Mouse (Mus musculus) heart, postnatal 25 days (tissue): ENCODE measurements around the gene Celf1. TPM values are rescaled to one million over a fixed set of nuclear protein-coding genes. Genes with fewer than 3 reads are reported as not detected.
"Not testable (repeated sequence)": the region's sequence is repeated elsewhere in the genome, so short reads cannot be mapped to it uniquely, and the experiment has no call there.

Experiments used
- DNase-seq: peaks from one replicate; pipeline ENCODE4 v3.0.0; 2022; ENCODE audit warnings: low spot score
- intact Hi-C: fragments of 180-260 bp; cut with DNase I; formaldehyde crosslinking; loops from one replicate; pipeline ENCODE4 v1.15.1; 2025
- total RNA-seq, 2 experiments: library from RNA; stranded (reverse); gene quantifications; 2 replicates each; pipeline ENCODE4 v1.2.3; 2021

Celf1 gene
- total RNA-seq, 2 experiments from 2014 or later: 80.9 to 84.4 TPM

DNA sequence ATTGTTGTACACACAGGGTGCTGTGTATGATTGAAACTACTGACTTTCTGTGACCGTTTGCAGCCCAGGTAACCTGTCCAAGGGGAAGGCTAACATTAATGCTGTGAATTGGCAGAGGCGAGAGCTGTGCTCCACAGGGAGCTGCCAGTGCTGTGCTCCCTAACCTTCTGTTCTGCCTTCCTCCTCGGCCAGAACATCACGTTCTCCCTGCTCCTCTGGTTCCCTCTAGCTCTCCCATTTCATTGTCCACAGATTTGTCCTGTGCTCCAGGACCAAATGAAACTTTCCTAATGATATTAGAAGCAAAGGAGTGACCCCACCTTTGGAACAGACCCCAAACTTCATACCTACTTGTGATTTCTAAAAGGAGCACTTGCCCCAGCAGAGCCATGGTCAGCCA, 75.2 kb downstream of the Celf1 start:
- intact Hi-C loops: loop anchor here (5.0 kb wide), 1 partner anchor 42 kb away; no protein-coding TSS in a partner anchor
- DNase-seq: no peak

DNA sequence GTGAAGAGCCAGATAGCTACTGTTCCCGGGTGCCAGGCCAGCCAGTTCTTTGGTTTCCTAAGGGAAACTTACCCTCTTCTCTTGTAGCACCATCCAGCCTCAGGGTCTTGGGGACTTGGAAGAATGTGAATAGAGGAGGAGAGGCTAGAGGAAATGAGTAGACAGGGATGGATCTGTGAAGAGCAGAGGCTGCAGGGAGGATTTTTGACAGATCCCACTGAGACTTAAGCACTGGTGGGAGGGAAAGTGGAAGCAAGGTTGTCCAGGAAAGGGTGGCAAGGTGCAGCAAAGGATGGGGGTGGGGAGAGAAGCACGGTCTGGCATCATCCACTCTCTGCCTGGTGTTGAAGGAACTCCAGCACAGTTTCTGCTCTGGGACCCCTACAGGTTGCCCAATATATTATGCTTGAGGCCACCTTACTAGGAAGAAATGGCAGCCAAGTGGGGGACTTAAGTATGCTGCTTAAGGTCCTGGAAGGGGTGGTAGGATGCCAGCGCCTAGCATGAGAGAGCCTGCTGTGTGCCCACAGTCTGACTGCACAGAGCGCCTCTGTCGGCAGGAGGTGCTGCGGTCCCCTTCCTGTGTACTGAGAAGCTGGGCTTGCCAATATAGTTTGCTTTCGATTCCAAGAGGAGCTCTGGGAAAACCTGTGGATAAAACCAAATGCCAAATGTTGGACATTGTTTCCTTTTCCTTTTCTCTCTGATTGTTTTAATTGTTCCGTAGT, 78.0 kb downstream of the Celf1 start:
- intact Hi-C loops: loop anchor here (5.0 kb wide), 1 partner anchor 39 kb away; no protein-coding TSS in a partner anchor
- no peak for DNase-seq

DNA sequence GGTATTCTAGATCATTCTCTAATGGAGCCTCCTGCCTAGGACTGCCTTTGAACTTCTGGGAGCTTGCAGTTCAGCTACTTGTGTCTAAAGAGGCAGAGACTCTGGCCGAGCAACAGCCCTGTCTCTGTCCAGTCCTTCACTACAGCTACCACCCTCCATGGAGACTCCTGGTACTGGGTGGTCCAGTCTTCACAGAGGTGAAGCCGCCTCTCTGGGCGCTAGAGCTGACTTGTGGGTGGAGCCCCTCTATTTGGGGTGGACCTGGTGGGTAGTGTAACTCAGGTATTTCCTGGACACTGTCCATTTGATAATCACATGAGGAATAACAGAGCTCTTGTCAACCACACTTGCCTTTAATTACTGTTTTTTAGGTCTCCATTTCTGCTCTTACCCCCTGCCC, 79.7 kb downstream of the Celf1 start:
- DNase-seq: no peak
- intact Hi-C loops: loop anchor here (5.0 kb wide), 1 partner anchor 37 kb away; no protein-coding TSS in a partner anchor

DNA sequence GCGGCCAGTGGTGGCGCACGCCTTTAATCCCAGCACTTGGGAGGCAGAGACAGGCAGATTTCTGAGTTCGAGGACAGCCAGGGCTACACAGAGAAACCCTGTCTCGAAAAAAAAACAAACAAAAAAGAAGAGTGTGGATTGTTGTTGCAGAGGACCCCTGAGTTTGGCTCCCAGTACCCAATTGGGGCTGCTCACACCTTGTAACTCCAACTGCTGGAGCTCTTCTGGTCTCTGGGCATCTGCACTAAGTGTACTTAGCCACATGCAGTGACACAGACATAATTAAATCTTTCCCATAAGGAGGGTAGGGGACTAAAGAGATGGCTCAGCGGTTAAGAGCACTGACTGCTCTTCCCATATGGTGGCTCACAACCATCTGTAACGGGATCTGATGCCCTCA, 82.1 kb downstream of the Celf1 start:
- DNase-seq, intact Hi-C loops: not testable (repeated sequence)

DNA sequence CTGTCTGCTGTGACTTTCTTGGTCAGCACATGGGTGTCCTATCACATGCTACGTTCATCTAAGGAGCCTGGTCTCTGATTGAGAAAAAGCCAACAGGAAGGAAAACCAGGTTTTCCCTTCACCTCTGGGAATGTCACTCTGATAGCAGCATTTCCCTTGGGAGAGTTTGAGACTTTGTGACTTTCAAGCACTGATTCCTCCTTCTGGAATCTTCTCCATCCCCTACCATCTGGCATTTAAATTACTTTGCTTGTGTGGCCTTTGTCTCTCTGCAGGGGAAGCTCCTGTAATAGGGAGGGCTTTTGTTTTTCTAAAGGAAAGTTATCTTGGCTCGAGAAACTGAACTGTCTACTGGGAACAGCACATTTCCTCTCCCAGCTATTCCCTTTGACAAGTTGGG, 82.9 kb downstream of the Celf1 start:
- intact Hi-C loops: no loop called here
- no peak for DNase-seq

DNA sequence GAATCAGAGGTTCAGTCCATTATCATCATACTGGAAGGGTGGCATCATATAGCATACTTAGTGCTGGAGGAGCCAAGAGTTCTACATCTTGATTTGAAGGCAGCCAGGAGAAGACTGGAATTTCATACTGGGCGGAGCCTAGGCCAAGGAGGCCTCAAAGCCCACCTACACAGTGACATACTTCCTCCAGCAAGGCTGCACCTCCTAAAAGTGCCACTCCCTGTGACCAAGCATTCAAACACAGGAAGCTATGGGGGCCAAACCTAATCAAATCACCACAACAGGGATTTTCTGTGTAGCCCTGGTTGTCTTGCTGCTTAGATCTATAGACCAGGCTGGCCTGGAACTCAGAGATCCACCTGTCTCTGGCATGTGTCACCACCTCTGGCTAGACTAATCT, 83.8 kb downstream of the Celf1 start:
- DNase-seq: no peak
- intact Hi-C loops: no loop called here

DNA sequence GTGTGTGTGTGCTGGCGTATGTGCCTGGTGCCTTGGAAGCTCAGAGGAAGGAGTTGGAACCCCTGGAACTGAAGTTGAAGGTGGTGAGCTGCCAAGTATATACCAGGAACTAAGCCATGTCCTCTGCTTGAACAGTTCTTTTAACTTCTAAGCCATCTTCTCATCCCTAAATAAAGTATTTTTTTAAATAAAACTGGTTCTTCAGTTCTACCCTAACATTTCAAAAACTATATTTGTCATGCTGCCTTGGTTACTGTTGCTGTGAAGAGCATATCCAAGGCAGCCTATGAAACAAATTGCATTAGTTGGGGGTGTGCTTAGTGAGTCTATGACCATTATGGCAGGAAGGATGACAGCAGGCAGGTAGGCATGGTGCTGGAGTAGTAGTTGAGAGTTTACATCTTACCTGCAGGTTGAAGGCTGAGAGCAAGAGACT, 84.9 kb downstream of the Celf1 start:
- intact Hi-C loops: no loop called here
- no peak for DNase-seq

DNA sequence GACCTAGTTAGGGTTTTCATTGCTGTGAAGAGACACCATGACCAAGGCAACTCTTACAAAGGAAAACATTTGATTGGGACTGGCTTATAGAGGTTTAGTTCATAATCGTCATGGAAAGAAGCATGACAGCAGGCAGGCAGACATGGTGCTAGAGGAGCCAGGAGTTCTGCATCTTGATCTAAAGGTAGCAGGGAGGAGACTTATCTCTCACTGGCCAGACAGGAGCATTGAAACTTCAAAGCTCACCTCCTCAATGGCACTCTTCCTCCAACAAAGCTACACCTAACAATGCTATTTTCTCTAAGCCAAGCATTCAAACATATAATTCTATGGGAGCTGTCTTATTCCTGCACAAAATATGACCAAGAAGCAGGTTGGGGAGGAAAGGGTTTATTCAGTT, 86.3 kb downstream of the Celf1 start:
- intact Hi-C loops: no loop called here
- DNase-seq: no peak

DNA sequence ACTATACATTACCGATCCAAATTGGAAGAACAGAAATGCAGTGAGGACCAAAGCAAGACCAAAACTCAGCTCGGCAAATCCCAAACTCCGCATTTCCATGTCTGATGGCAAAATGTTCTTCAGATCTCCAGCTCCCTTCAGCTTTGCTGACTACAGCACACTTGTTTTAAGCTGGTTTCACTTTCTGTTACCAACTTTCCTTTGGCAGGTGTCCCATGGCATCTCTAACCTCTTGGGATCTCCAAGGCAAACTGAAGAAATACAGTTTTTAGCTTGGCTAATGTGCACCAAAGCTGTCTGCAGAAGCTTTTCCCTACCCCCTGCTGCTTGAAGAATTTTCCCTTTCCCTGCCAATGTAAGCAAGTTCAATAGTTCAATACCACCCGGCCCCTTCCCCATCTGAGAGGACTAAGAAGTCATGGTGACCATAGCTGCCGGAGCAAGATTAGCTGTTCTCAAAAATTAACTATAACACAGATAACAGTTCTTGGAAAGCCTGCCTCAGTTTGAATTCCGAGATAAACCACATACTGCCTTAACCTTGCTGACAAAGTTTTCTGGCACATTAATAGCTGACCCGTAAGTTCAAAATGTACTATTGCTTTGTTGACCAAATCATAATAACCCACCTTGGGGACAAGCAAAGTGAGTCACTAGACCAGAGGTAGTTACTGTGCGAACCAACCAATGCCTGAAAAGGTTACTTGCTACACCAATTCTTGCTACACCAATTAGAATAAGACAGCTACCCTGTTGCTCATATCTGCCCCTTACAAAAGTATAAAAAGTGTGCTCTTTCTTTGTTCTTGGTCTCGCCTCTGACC, 87.4 kb downstream of the Celf1 start:
- no peak for DNase-seq
- intact Hi-C loops: no loop called here

DNA sequence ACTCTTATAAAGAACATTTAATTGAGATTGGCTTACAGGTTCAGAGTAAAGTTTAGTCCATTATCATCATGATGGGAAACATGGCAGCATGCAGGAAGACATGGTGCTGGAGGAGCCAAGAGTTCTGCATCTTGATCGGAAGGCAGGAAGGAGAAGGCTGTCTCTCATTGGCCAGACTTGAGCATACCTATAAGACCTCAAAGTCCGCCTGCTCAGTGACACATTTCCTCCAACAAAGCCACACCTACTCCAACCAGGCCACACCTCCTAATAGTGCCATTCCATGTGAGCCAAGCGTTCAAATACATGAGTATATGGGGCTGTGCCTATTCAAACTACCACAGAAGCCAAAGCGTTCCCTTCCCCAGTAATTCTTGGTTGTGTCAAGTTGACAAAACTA, 91.0 kb downstream of the Celf1 start:
- DNase-seq: no peak
- intact Hi-C loops: loop anchor here (5.0 kb wide), 1 partner anchor 71 kb away; no protein-coding TSS in a partner anchor

DNA sequence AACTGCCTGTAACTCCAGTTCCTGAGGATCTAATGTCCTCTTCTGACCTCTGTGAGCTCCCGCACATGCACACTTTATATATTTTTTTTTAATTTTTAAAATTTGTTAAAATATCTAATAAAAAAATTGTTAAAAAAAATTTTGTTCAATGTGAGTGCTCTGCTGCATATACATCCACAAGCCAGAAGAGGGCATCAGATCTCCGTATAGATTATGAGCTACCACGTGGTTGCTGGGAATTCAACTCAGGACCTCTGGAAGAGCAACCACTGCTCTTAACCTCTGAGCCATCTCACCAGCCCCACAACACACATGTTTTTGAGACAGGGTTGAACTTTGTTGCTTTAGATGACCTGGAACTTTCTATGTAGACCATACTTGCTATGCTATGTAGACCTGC, 92.8 kb downstream of the Celf1 start:
- DNase-seq: no peak
- intact Hi-C loops: loop anchor here (5.0 kb wide), 1 partner anchor 69 kb away; no protein-coding TSS in a partner anchor

DNA sequence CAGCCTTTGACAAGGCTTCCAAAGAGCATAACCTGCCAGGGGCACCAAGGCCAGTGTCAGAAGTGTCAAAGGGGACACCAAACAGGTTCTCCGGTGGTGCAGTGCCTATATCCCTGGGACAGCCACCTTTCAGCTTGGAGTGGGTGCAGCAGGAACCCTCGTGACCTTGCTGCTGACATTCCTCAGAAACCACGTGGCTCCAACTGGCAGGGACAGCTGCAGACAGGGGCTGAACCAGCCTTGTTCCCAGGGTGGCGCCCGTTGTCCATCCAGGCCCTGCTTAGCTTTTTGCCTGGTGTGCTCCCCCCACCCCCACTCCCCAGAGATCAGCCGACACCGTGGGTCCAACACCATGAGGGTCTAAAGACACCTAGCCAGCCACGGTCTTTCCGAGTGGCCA, 95.2 kb downstream of the Celf1 start, which contains the start of gene Rapsn:
Gene Rapsn, plus strand, starts transcription at position 236 of the 400 bp plus-strand sequence.
- intact Hi-C loops: no loop called here

DNA sequence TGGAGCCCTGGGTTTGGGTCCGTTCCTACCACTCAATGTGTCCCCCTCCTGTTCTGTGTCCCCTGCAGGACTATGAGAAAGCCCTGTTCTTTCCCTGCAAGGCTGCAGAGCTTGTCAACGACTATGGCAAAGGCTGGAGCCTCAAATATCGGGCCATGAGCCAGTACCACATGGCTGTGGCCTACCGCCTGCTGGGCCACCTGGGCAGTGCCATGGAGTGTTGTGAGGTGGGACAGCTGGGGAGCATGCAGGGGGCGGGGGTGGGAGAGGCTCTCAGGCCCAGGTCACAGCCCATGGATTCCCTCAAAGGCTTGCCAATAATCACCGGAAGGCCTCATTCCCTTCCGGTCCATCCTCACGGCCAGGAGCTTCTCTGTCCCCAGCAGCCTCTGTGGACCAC, 101.6 kb downstream of the Celf1 start:
- DNase-seq: no peak
- intact Hi-C loops: no loop called here

More for the DNA sequence above, 95.2 kb downstream of the Celf1 start, which contains the start of gene Rapsn:
- DNase-seq: peak; percentile 34

DNA sequence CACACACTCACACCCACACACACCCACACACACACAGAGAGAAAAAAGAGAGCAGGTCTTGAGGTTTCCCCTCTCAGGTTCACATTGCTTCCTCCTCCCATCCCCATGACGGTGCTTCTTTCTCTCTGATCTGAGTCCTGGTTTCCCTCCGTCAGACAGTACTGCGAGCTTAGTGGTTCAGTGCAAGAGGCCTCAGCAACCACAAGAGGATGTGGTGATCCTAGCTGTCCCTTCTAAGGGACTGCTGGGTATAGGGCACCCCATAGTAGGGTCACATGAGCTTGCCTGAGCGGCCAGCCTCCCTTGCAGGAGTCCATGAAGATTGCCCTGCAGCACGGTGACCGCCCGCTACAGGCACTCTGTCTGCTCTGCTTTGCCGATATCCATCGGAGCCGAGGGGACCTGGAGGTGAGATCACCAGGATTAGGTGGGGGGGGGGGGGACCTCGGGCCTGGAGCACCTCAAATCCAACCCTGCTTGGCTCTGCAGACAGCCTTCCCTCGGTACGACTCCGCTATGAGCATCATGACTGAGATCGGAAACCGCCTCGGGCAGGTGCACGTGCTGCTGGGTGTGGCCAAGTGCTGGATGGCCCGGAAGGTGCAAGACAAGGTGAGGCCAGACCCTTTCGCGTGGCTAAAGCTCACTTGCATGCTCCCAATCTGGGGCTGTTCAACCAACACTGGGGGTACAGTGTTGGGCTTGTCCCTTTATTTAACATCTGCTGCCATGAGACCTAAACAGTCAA, 102.6 kb downstream of the Celf1 start:
- no peak for DNase-seq
- intact Hi-C loops: no loop called here

DNA sequence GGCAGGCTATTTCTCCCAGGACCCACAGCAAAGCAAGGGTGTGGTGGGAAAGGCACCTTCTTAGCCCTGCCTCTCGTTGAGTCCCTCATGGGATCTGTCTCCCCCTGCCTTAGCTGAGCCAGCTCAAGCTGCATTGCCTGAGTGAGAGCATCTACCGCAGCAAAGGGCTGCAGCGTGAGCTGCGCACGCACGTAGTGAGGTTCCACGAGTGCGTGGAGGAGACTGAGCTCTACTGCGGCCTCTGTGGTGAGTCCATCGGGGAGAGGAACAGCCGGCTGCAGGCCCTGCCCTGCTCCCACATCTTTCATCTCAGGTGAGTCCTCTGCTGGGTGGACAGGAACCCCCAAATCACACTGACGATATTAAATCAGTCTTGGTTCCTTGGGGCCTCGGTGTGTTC, 104.5 kb downstream of the Celf1 start:
- intact Hi-C loops: no loop called here
- no peak for DNase-seq

DNA sequence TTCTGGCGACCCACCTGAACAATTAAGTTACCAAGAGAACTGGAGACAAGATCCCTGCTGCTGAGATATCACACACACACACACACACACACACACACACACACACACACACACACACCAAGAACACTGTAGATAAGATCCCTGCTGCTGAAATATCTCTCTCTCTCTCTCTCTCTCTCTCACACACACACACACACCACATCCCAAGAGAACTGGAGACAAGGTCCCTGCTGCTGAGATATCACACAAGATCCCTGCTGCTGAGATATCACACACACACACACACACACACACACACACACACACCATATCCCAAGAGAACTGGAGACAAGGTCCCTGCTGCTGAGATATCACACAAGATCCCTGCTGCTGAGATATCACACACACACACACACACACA, 105.6 kb downstream of the Celf1 start:
- DNase-seq, intact Hi-C loops: not testable (repeated sequence)

DNA sequence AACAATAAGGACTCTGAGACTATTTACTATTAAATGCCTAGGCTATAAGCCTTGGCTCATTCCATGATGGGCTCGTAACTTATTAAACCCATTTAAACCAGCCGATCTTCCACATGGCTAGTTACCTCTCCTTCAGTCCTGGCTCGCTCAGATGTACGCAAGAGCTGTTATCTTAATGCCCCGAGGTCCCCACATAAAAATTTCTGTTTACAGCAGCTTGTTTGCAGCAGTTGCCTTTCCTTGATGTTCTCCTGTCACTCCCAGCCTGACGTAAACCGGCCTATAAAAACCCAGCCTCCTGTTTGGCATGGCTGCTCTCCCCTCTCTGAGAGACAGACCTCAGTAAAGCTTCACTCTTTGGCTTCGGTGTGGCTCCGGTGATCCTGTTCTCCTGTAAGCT, 107.2 kb downstream of the Celf1 start:
- intact Hi-C loops: no loop called here
- no peak for DNase-seq

DNA sequence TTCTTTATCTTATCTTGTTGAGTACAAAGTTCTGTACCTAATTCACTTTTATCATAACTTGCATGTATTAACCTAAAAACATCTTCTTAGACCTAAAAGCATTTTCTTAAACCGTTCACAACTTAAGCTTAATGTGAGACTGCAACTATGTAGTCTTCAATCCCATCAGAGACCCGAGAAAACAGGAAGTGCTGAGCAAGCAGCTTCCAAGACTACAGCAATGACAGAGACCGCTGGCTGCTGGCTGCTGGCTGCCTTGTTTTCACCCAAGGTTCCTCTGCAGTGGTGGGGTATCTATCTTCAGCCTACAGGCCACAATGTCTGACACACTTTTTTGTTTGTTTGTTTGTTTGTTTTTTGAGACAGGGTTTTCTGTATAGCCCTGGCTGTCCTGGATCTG, 111.7 kb downstream of the Celf1 start:
- intact Hi-C loops: no loop called here
- no peak for DNase-seq

DNA sequence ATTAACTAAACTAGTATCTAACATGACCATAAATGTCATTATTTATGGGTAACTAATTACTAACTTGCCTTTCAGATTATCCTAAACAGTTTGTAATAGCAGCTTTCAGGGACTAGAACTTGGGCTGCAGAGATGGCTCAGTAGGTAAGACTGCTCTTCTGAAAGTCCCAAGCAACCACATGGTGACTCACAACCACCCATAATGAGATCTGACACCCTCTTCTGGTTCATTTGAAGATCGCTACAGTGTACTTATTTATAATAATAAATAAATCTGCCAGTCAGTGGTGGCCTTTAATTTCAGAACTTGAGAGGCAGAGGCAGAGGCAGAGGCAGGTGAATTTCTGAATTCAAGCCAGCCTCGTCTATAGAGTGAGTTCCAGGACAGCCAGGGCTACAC, 112.6 kb downstream of the Celf1 start:
- intact Hi-C loops: no loop called here
- no peak for DNase-seq

DNA sequence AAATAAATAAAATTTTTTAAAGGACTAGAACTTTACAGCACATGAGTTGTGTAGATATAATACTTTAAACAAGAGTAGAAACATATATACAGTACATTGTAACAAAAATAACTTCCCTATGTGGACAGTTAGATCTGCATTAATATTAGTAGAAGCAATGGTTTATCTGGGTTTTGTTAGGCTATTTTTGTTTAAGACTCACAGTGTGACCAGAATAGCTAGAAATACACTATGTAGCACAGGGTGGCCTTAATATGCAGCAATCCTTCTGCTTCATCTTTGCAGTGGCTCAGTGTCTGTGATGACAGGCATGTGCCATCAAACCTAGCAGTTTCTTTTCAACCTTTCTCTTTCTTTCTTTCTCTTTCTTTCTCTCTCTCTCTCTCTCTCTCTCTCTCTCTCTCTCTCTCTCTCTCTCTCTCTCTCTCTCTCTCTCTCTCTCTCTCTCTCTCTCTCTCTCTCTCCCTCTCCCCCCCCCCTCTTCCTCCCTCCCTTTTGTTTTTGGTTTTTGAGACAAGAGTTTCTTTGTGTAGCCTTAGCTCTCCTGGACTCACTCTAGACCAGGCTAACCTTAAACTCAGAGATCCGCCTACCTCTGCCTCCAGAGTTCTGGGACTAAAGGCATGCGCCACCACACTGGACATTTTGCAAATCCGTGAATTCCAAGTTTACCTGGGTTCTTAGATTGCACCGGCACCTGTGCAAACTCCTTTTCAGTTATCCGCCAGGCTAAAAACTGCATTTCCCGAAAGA, 113.2 kb downstream of the Celf1 start:
- intact Hi-C loops: no loop called here
- no peak for DNase-seq
